Mouse (Mus musculus) lung, postnatal 4 days (tissue): ENCODE data around the gene Gm20821.
"Not testable (repeated sequence)": the region's sequence is repeated elsewhere in the genome, so short reads cannot be mapped to it uniquely, and the experiment has no call there.

Source experiments
- DNase-seq, 2 experiments: peaks; one replicate each; pipeline ENCODE4 v3.0.0; 2021

The Gm20821 gene

GRCm38 (mm10) chrY:9781504-9781903, at the start of gene Gm20821:
Gene Gm20821 (plus strand): TSS chrY:9781804.
- not testable (repeated sequence) for DNase-seq
